Mouse (Mus musculus) thymus, postnatal 14 days (tissue): ENCODE results near the gene Gorab.

ENCODE experiments used
- DNase-seq: peaks from one replicate; pipeline ENCODE4 v3.0.0; 2021

The Gorab gene

GRCm38 (mm10) chr1:163403498-163404126, at the start of gene Gorab:
Gene Gorab (minus strand): TSS chr1:163403669.
- peak; percentile 93 for DNase-seq

GRCm38 (mm10) chr1:163443832-163444231, 40.4 kb upstream of the Gorab start:
- DNase-seq = no peak

GRCm38 (mm10) chr1:163439002-163439401, 35.5 kb upstream of the Gorab start:
- DNase-seq = no peak

- no peak for DNase-seq
Measured at GRCm38 (mm10) chr1:163423467-163424014, 20.1 kb upstream of the Gorab start.

- no peak for DNase-seq
Measured at GRCm38 (mm10) chr1:163417191-163417590, 13.7 kb upstream of the Gorab start.

GRCm38 (mm10) chr1:163414200-163414599, 10.7 kb upstream of the Gorab start:
- no peak for DNase-seq

GRCm38 (mm10) chr1:163406203-163406602, 2.7 kb upstream of the Gorab start:
- no peak for DNase-seq

- no peak for DNase-seq
Measured at GRCm38 (mm10) chr1:163391321-163391720, 12.1 kb downstream of the Gorab start.

GRCm38 (mm10) chr1:163390044-163390443, 13.4 kb downstream of the Gorab start:
- DNase-seq = no peak

GRCm38 (mm10) chr1:163386196-163386595, 17.3 kb downstream of the Gorab start:
- DNase-seq = no peak

- no peak for DNase-seq
Measured at GRCm38 (mm10) chr1:163383442-163384027, 19.9 kb downstream of the Gorab start.

GRCm38 (mm10) chr1:163382048-163382719, 21.3 kb downstream of the Gorab start:
- DNase-seq = no peak

GRCm38 (mm10) chr1:163380591-163380990, 22.9 kb downstream of the Gorab start:
- no peak for DNase-seq

- DNase-seq = no peak
Measured at GRCm38 (mm10) chr1:163380072-163380471, 23.4 kb downstream of the Gorab start.

GRCm38 (mm10) chr1:163377924-163378323, 25.5 kb downstream of the Gorab start:
- DNase-seq = no peak

- DNase-seq = no peak
Measured at GRCm38 (mm10) chr1:163376818-163377581, 26.5 kb downstream of the Gorab start.

- no peak for DNase-seq
Measured at GRCm38 (mm10) chr1:163374455-163374854, 29.0 kb downstream of the Gorab start.

- no peak for DNase-seq
Measured at GRCm38 (mm10) chr1:163362202-163362601, 41.3 kb downstream of the Gorab start.

- no peak for DNase-seq
Measured at GRCm38 (mm10) chr1:163361376-163361775, 42.1 kb downstream of the Gorab start.

GRCm38 (mm10) chr1:163360796-163361195, 42.7 kb downstream of the Gorab start:
- DNase-seq = no peak

GRCm38 (mm10) chr1:163359521-163359920, 43.9 kb downstream of the Gorab start:
- DNase-seq = no peak

- no peak for DNase-seq
Measured at GRCm38 (mm10) chr1:163358165-163358564, 45.3 kb downstream of the Gorab start.

- DNase-seq = no peak
Measured at GRCm38 (mm10) chr1:163357733-163358132, 45.7 kb downstream of the Gorab start.
